Mouse (Mus musculus) hindbrain, embryonic 14.5 days (tissue): ENCODE data around the gene Sec31a. TPM values are rescaled to one million over a fixed set of nuclear protein-coding genes. Genes with fewer than 3 reads are reported as not detected.

Experiments used
- ATAC-seq: fragments of 200-750 bp; cut with Nextera tagmentation; 2 replicates; pipeline ENCODE4 v1.8.0; 2017; ENCODE audit warnings: moderate number of reproducible peaks, mild to moderate bottlenecking, moderate TSS enrichment, moderate library complexity; ENCODE audit not compliant: low FRiP score
- DNase-seq: peaks from one replicate; pipeline ENCODE4 v3.0.0-alpha.2; 2015; ENCODE audit warnings: low spot score
- H3K27ac ChIP-seq: fragments of 300-500 bp; sonication (generic); 2 replicates; pipeline ENCODE4 v1.5.1; 2014; ENCODE audit warnings: mild to moderate bottlenecking, moderate library complexity
- H3K27me3 ChIP-seq: fragments of 300-500 bp; sonication (generic); 2 replicates; pipeline ENCODE4 v1.6.1; 2014; ENCODE audit warnings: mild to moderate bottlenecking, low read length, mixed read lengths; ENCODE audit not compliant: control insufficient read depth, insufficient read depth
- H3K36me3 ChIP-seq: fragments of 300-500 bp; sonication (generic); replicated peaks from 2 replicates; pipeline ENCODE4 v1.6.1; 2014; ENCODE audit not compliant: control insufficient read depth, insufficient read depth
- H3K4me1 ChIP-seq: fragments of 300-500 bp; sonication (generic); replicated peaks from 2 replicates; pipeline ENCODE4 v1.6.1; 2014; ENCODE audit warnings: antibody characterized with exemption, low read length, mixed read lengths; ENCODE audit not compliant: control insufficient read depth, insufficient read depth
- H3K4me2 ChIP-seq: fragments of 300-500 bp; sonication (generic); replicated peaks from 2 replicates; pipeline ENCODE4 v1.6.1; 2014; ENCODE audit warnings: mild to moderate bottlenecking, moderate library complexity
- H3K4me3 ChIP-seq: fragments of 300-500 bp; sonication (generic); replicated peaks from 2 replicates; pipeline ENCODE4 v1.5.1; 2014; ENCODE audit warnings: mild to moderate bottlenecking, low read length
- H3K9ac ChIP-seq: fragments of 300-500 bp; sonication (generic); 2 replicates; pipeline ENCODE4 v1.6.1; 2014
- H3K9me3 ChIP-seq: fragments of 300-500 bp; sonication (generic); 2 replicates; pipeline ENCODE4 v1.6.1; 2016; ENCODE audit warnings: low read length; ENCODE audit not compliant: control insufficient read depth
- WGBS: fragments of 180-500 bp; shearing (Covaris S2); extraction: QIAGEN DNeasy Blood & Tissue Kit; methylation state at CpG from one replicate; pipeline ENCODE4 v1.1.7; 2014; 5-methylcytosine and 5-hydroxymethylcytosine counted together
- polyA plus RNA-seq: library from polyadenylated mRNA; unstranded; fragments of >200 nt; fragmentation: Nextera tagmentation; extraction: Ambion mirVana; gene quantifications from 2 replicates; pipeline ENCODE4 v1.2.1, GENCODE M21; 2014

Sec31a gene
- polyA plus RNA-seq, 1 experiment from 2014 or later: 91.0 TPM

- no peaks in the 10 kb centered on the region for H3K9me3 ChIP-seq
- ATAC-seq: no peak
Measured at GRCm38 (mm10) chr5:100418077-100418476, 2.0 kb upstream of the Sec31a start.

GRCm38 (mm10) chr5:100414474-100415196 is 1.4 kb downstream of the Sec31a start:
- DNase-seq (no peak), ATAC-seq (no peak)
- peak overlapping the region; percentile 86 for H3K4me2 ChIP-seq
- no peak overlapping the region for H3K27ac ChIP-seq
- peak overlapping the region; percentile 82 for H3K4me3 ChIP-seq
- peak overlapping the region; percentile 79 for H3K9ac ChIP-seq
- no peaks in the 10 kb centered on the region for H3K27me3 ChIP-seq
- 76% methylated on average over 11 of the region's 11 CpGs for WGBS
- peaks cover 25% of the 10 kb centered on the region for H3K4me1 ChIP-seq
- H3K9me3 ChIP-seq: no peaks in the 10 kb centered on the region
- H3K36me3 ChIP-seq: peaks cover 28% of the 10 kb centered on the region

More at GRCm38 (mm10) chr5:100418077-100418476, 2.0 kb upstream of the Sec31a start:
- 72% methylated on average over 2 of the region's 2 CpGs for WGBS
- Histone ChIP-seq H3K9ac (no peak overlapping the region), H3K4me3 (no peak overlapping the region), H3K27ac (no peak overlapping the region), H3K4me1 (peaks cover 25% of the 10 kb centered on the region), H3K4me2 (no peak overlapping the region), H3K36me3 (peaks cover 51% of the 10 kb centered on the region), H3K27me3 (no peaks in the 10 kb centered on the region)
- DNase-seq: no peak

- Histone ChIP-seq H3K27ac (no peak overlapping the region), H3K4me2 (no peak overlapping the region), H3K9me3 (no peaks in the 10 kb centered on the region), H3K4me1 (peaks cover 25% of the 10 kb centered on the region), H3K9ac (no peak overlapping the region), H3K27me3 (no peaks in the 10 kb centered on the region), H3K36me3 (peaks cover 10% of the 10 kb centered on the region; the same call in 1 of the 2 replicates), H3K4me3 (no peak overlapping the region)
- WGBS: 91% methylated on average over 3 of the region's 3 CpGs
- ATAC-seq (no peak), DNase-seq (no peak)
Measured at GRCm38 (mm10) chr5:100412886-100413285, 3.1 kb downstream of the Sec31a start.

GRCm38 (mm10) chr5:100410281-100410680 is 5.8 kb downstream of the Sec31a start:
- Histone ChIP-seq H3K4me1 (peaks cover 15% of the 10 kb centered on the region; the same call in 1 of the 2 replicates), H3K27me3 (no peaks in the 10 kb centered on the region), H3K9me3 (no peaks in the 10 kb centered on the region), H3K4me2 (no peak overlapping the region), H3K27ac (no peak overlapping the region), H3K9ac (no peak overlapping the region), H3K4me3 (no peak overlapping the region), H3K36me3 (peaks cover 28% of the 10 kb centered on the region)
- WGBS: 87% methylated on average over 5 of the region's 5 CpGs
- DNase-seq (no peak), ATAC-seq (no peak)

- Histone ChIP-seq H3K9ac (no peak overlapping the region), H3K36me3 (peaks cover 44% of the 10 kb centered on the region), H3K27me3 (no peaks in the 10 kb centered on the region), H3K4me2 (no peak overlapping the region), H3K4me1 (0 out of 2 replicates have a peak, but pooled peaks cover 2% of the 10 kb centered on the region), H3K9me3 (no peaks in the 10 kb centered on the region), H3K27ac (no peak overlapping the region), H3K4me3 (no peak overlapping the region)
- WGBS: 76% methylated on average over 5 of the region's 5 CpGs
- DNase-seq: no peak
- ATAC-seq: no peak
Measured at GRCm38 (mm10) chr5:100408485-100408884, 7.5 kb downstream of the Sec31a start.

GRCm38 (mm10) chr5:100396753-100397152 is 19.3 kb downstream of the Sec31a start:
- no peak overlapping the region for H3K27ac ChIP-seq
- H3K4me3 ChIP-seq: no peak overlapping the region
- no peak overlapping the region for H3K9ac ChIP-seq
- peaks cover 84% of the 10 kb centered on the region for H3K36me3 ChIP-seq
- no peaks in the 10 kb centered on the region for H3K27me3 ChIP-seq
- WGBS: 98% methylated on average over 3 of the region's 3 CpGs
- ATAC-seq (no peak), DNase-seq (no peak)
- H3K9me3 ChIP-seq: no peaks in the 10 kb centered on the region
- no peak overlapping the region for H3K4me2 ChIP-seq
- H3K4me1 ChIP-seq: no peaks in the 10 kb centered on the region

- Histone ChIP-seq H3K4me1 (no peaks in the 10 kb centered on the region), H3K4me3 (no peak overlapping the region), H3K36me3 (peaks cover 98% of the 10 kb centered on the region), H3K27ac (no peak overlapping the region), H3K9me3 (no peaks in the 10 kb centered on the region), H3K9ac (no peak overlapping the region), H3K4me2 (no peak overlapping the region), H3K27me3 (no peaks in the 10 kb centered on the region)
- DNase-seq: no peak
- 95% methylated on average over 3 of the region's 3 CpGs for WGBS
- ATAC-seq: no peak
Measured at GRCm38 (mm10) chr5:100393681-100394080, 22.4 kb downstream of the Sec31a start.

- Histone ChIP-seq H3K27me3 (no peaks in the 10 kb centered on the region), H3K4me3 (no peak overlapping the region), H3K4me2 (no peak overlapping the region), H3K9ac (no peak overlapping the region), H3K27ac (no peak overlapping the region), H3K36me3 (peaks cover 95% of the 10 kb centered on the region), H3K4me1 (no peaks in the 10 kb centered on the region), H3K9me3 (no peaks in the 10 kb centered on the region)
- DNase-seq: no peak
- WGBS: 94% methylated on average over 20 of the region's 20 CpGs
- no peak for ATAC-seq
Measured at GRCm38 (mm10) chr5:100392436-100392955, 23.5 kb downstream of the Sec31a start.

- no peak overlapping the region for H3K9ac ChIP-seq
- H3K9me3 ChIP-seq: no peaks in the 10 kb centered on the region
- no peak overlapping the region for H3K27ac ChIP-seq
- no peaks in the 10 kb centered on the region for H3K27me3 ChIP-seq
- H3K4me3 ChIP-seq: no peak overlapping the region
- peaks cover 95% of the 10 kb centered on the region for H3K36me3 ChIP-seq
- no peaks in the 10 kb centered on the region for H3K4me1 ChIP-seq
- no peak for DNase-seq
- no peak for ATAC-seq
- 96% methylated on average over 18 of the region's 18 CpGs for WGBS
- H3K4me2 ChIP-seq: no peak overlapping the region
Measured at GRCm38 (mm10) chr5:100383782-100384510, 32.1 kb downstream of the Sec31a start.
